Mouse (Mus musculus): ENCODE data around the gene Dxo.

GRCm38 (mm10) chr17:34850517-34851125 lies 13.8 kb downstream of the Dxo start:
- TF ChIP-seq CTCF (conservative IDR thresholded peaks at IDR 0.05; ENCODE audit: low read length) (no peak), NANOG (IDR thresholded peaks at IDR 0.05; ENCODE audit: borderline replicate concordance, low read length) (no peak)

Data from E14TG2a.4 (cell line).